Mouse (Mus musculus) spleen, postnatal 10 days (tissue): ENCODE measurements at regions not wholly inside any gene's neighbourhood (a gene's known extent, or its start where the extent isn't known, plus 50 kb on each side); places are given as distances from the start of the nearest gene placed in this dataset.

Source experiments
- DNase-seq, 2 experiments: peaks; one replicate each; pipeline ENCODE4 v3.0.0; 2021 to 2022; ENCODE audit warnings: low spot score in 2 of 2

DNA sequence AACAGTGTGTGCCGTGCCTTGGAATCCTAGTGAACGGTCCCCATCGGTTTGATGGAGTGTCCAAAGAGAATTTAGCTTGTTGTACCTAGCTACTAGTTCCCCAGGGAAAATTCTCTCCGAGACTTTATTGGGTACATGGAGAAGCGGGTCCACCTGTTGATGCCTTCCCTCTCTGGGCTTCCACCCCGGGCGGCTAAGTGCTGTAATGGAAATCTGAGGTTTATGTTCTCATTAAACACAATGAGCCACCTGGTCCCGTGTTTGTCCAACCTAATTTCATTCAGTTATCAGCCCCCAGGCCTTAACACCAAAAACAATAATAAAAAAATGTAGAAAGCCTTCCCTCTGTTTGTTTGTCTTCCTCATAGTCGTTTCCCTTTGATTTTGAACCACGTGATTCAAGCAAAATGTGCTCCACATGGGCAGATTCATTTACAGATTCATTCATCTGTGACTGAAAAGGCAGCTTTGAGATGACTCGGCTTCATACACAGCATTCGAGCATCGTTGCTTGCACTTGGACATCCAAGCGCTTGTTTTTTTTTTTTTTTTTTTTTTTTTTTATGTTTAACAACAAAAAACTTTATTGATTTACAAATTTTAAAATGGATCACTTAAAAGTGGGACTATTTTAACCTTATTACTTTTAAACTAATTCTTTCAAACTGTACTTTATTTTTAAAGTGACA is 84.5 kb upstream of the Smim23 start:
- DNase-seq: no peak

DNA sequence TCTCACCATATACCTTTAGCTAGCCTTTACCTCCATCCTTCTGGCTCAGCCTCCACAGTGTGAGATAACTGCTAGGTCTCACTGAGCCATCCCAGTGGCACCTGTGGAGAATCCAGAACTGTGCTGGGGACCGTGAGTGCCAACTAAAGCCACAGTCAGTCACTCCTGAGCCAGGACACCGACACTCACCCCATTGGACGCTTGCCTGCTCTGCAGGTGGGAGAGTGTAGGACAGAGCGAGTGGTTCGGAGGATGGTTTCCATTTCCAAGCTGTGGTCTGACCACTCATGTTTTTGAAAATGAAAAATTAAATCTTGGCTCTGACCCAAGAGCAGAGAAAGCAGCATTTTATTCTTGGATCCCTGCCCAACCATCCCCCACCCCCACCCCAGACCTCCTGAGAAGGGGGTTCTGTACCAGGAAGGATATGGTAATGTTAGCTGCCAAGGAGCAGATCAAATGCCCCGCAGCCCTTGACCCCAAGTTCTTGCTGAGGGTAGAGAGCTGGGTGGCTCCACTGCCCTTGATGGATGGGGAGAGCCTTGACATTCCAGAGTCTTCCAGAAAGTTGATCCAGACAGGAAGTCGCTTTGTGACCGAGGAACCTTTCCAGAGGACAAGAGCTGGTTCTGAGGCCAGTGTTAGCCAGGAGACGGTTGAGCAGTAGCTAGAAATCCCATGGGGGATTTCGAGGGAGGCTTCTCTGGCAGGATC is 83.3 kb upstream of the Smim23 start:
- DNase-seq: no peak

GRCm38 (mm10) chr11:32903970-32904369 is 79.6 kb upstream of the Smim23 start:
- DNase-seq: no peak

GRCm38 (mm10) chr11:32903389-32903788 is 79.0 kb upstream of the Smim23 start:
- DNase-seq: no peak

DNA sequence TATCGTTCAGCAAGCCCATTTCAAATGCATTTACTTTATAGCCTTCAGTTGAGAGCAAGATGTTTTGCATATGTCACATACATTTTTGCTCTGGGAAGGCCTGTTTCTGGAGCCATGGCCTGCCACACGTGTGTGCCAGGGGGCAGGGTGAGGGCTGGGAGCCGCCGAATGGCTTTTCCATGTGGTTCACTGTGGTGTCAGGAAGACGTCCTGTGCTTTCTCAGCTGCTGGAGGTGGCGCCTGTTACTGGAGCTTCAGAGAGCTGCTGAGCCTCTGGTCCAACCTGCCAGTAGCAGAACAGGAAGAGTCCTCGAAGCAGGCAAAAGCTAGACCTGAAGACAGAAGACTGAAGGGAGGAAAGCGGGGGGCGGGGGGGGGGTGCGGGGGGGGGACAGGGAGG is 78.5 kb upstream of the Smim23 start:
- DNase-seq: no peak

GRCm38 (mm10) chr11:32900437-32900836 is 76.0 kb upstream of the Smim23 start:
- no peak for DNase-seq

GRCm38 (mm10) chr11:32899604-32900216 is 75.3 kb upstream of the Smim23 start:
- no peak for DNase-seq

DNA sequence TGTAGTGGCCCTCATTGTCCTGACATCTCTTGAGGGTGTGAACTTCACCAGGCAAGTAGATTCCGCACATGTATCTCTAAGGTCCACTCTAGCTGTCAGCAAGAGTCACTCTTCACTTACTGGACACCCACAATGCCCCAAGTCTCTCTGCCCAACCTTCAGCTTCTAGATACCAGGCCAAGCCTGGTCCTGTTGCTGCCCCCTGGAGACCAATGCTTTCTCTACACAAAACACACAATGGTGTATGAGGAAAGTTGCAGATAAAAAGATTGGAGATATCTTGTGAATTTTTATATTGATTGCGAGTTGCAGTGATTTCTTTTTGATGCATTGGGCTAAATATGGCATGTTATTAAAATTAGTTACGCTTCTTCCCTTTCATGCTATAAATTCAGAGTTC is 71.0 kb upstream of the Smim23 start:
- no peak for DNase-seq

- DNase-seq: no peak
These were observed 68.9 kb upstream of the Smim23 start for GRCm38 (mm10) chr11:32893146-32893903.

- DNase-seq: no peak
These were observed 68.1 kb upstream of the Smim23 start for GRCm38 (mm10) chr11:32892496-32892895.

DNA sequence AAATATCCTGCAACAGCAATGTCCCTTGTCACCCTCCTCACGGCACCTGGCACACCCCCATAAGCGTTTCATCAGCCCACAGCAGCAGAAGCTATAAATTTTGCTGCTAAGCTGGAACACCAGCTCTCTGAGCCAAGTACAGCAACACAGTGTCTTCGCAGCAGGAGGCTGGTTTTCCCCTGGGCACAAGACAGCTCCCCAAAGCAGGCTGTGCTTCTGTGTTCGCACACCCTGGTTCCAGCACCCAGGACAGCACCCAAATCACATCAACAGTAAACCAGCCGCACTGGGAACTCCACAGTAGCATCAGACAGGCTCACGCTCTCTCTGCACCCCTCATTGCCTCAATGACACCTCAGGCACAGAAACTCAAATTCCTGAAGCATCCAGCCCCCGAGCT is 64.8 kb upstream of the Smim23 start:
- DNase-seq: no peak

DNA sequence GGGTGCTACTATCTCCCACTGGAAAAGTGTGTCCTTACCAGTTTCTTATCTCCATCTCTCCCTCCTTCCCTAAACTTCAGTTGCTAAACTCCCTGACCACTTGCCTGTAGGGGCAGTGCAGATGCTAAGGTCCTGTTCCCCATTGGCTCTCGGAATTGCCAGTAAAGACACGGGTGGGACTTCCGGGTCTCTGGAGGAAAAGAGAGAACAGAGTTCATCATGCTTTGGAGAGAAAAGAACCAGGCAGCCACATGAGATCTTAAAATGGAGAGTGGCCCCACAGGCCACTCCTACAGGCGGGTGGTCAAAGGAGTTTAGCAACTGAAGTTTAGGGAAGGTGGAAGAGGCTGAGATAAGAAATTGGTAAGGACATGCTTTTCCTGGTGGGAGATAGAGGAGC is 60.3 kb upstream of the Smim23 start:
- DNase-seq: no peak

DNA sequence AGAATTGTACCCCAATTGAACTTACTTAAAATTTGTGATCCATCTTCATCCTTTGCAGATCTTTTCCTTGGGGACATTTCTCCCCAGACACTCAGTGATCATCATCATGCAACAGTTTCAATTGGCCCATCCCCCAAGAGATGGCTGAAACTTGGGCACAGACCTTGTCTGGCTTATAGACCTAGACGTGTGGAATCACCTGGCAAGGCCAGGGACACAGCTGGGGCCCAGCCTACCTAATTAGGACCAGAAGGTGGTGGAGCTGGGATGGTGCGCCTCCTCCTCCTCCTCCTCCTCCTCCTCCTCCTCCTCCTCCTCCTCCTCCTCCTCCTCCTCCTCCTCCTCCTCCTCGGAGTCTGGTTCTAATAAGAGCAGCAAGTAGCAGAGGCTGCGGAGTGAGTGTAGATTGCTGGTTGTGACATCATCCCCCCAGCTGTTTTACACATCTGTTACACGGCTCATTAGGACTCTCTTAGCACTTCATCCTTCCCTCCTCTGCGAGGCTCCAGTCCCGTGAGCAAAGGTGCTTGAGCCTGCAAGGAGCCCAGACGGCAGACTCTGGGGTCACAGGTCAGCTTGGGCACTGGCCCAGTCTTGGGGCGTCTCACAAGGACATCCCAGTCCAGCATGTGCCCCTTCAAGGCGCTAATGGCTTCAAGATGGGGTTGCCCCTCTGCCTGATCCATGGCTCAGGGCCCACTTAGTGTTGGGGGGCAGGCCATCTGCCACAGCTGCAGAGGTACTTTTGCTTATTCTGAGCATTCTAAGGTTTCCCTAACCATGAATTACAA is 58.9 kb upstream of the Smim23 start:
- no peak for DNase-seq

- DNase-seq: no peak
These were observed 54.6 kb upstream of the Smim23 start for GRCm38 (mm10) chr11:32878967-32879366.
